Comparison of ENCODE assay signal across 8 mouse cellular contexts in the genomic region with DNA sequence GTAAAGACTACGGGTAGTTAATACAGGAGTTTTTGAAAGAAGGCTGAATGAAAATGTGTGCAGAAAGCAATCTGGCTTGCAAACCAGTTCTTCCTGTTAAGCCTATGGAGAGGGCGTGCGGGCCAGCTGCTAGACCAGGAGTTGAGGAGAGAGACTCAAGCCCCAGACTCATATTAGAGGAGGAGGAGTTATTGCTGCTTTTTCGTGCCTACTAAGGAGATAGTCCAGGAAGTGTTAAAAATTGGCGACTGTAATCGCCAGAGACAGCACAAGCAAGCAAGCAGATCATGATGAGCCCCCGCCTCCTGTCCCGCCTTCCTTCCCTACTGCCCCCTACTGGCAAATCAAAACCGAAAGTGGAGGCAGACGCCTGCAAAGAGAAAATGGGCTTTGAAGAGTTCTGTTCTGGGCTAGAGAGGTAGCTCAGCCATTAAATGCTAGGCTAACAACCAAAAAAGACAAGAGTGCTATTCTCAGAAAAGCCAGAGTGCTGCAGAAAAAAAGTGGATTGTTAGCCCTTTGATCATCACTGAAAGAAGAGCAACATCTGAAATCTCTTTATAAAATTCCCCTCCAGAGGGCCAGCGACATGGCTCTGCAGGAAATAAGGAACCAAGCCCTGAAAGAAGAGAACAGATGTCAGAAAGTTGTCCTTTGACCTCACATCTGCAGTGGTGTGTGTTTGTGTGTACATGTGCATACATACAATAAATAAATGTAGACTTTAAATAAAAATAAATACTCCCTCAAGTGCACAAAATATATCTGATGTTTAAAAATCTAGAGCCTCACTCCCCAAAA. TPM values are rescaled to one million over a fixed set of nuclear protein-coding genes. Genes with fewer than 3 reads are reported as not detected.
DNase-seq lines count a peak whose midpoint lies in the region; ATAC-seq and TF ChIP-seq lines count a peak whose summit lies in the region.

No protein-coding gene starts in this region.

- no peaks in the 10 kb centered on the region for H3K4me1 ChIP-seq in G1E (ENCODE audit: insufficient read depth, low read depth, low read length)
- H3K4me1 ChIP-seq in forebrain, postnatal 0 days (ENCODE audit: insufficient read depth): no peaks in the 10 kb centered on the region
- no peaks in the 10 kb centered on the region for H3K4me1 ChIP-seq in lung, embryonic 14.5 days (ENCODE audit: insufficient read depth)

- no peaks in the 10 kb centered on the region for H3K9me3 ChIP-seq in G1E (replicated peaks)
- no peaks in the 10 kb centered on the region for H3K9me3 ChIP-seq in forebrain, postnatal 0 days (ENCODE audit: low read length)
- no peaks in the 10 kb centered on the region for H3K9me3 ChIP-seq in lung, embryonic 14.5 days (ENCODE audit: low read depth, low read length)

- peak; percentile 8 for DNase-seq in G1E (ENCODE audit: low spot score)
- peak; percentile 54 to 63 for DNase-seq in cerebellum, adult 18-20 months
- peak; percentile 65 for DNase-seq in forebrain, postnatal 0 days
- DNase-seq in heart, postnatal 4 days: peak; percentile 75
- peak; percentile 62 for DNase-seq in layer of hippocampus, adult 2 months (ENCODE audit: low spot score in 2 of 2)
- DNase-seq in lung, embryonic 14.5 days: peak; percentile 82
- DNase-seq in testis, postnatal 14 days (ENCODE audit: low spot score): peak; percentile 21

- peak overlapping the region; percentile 54; the same call in 1 of the 2 replicates for H3K4me3 ChIP-seq in G1E (ENCODE audit: low read depth, low read length)
- H3K4me3 ChIP-seq in forebrain, postnatal 0 days (ENCODE audit: low read depth, low read length): peak overlapping the region; percentile 22
- H3K4me3 ChIP-seq in layer of hippocampus, adult 2 months: peak overlapping the region; percentile 54
- H3K4me3 ChIP-seq in lung, embryonic 14.5 days (ENCODE audit: low read depth, low read length): peak overlapping the region; percentile 29

- no peaks in the 10 kb centered on the region for H3K27me3 ChIP-seq in G1E (ENCODE audit: insufficient read depth, low read length)
- no peaks in the 10 kb centered on the region for H3K27me3 ChIP-seq in forebrain, postnatal 0 days (ENCODE audit: insufficient read depth, low read length)
- H3K27me3 ChIP-seq in lung, embryonic 14.5 days (ENCODE audit: insufficient read depth, low read length): no peaks in the 10 kb centered on the region

- ATAC-seq in G1E (ENCODE audit: extremely low read depth, insufficient number of reproducible peaks, low FRiP score, poor library complexity, severe bottlenecking): peak; percentile 84
- peak; percentile 58 for ATAC-seq in forebrain, postnatal 0 days
- peak; percentile 89 for ATAC-seq in lung, embryonic 14.5 days (ENCODE audit: insufficient read depth)
- peak; percentile 90 for ATAC-seq in neutrophil, adult 5-6 weeks (ENCODE audit: extremely low read depth, insufficient number of reproducible peaks, low FRiP score, poor library complexity, severe bottlenecking)

- no peak for TF ChIP-seq CTCF in G1E (IDR thresholded peaks at IDR 0.05; ENCODE audit: low read depth, low read length)
- TF ChIP-seq CTCF in forebrain, postnatal 0 days (IDR thresholded peaks at IDR 0.05; ENCODE audit: low read depth): peak; percentile 56
- peak; percentile 80 for TF ChIP-seq CTCF in layer of hippocampus, adult 2 months (conservative IDR thresholded peaks at IDR 0.05)
- peak; percentile 65 for TF ChIP-seq CTCF in lung, embryonic 14.5 days (IDR thresholded peaks at IDR 0.05; ENCODE audit: low read depth)

- H3K9ac ChIP-seq in forebrain, postnatal 0 days: no peak overlapping the region
- peak overlapping the region; percentile 19 for H3K9ac ChIP-seq in lung, embryonic 14.5 days

- peak overlapping the region; percentile 35 for H3K4me2 ChIP-seq in forebrain, postnatal 0 days (ENCODE audit: low read depth)
- H3K4me2 ChIP-seq in lung, embryonic 14.5 days: peak overlapping the region; percentile 44

- no peak overlapping the region for H3K27ac ChIP-seq in forebrain, postnatal 0 days (ENCODE audit: low read depth, low read length)
- H3K27ac ChIP-seq in layer of hippocampus, adult 2 months: peak overlapping the region; percentile 61; the same call in 1 of the 2 replicates
- no peak overlapping the region for H3K27ac ChIP-seq in lung, embryonic 14.5 days (ENCODE audit: low read depth)

- no peaks in the 10 kb centered on the region for H3K36me3 ChIP-seq in G1E (replicated peaks)
- H3K36me3 ChIP-seq in forebrain, postnatal 0 days (ENCODE audit: insufficient read depth): no peaks in the 10 kb centered on the region
- no peaks in the 10 kb centered on the region for H3K36me3 ChIP-seq in lung, embryonic 14.5 days (ENCODE audit: insufficient read depth)

- WGBS in forebrain, postnatal 0 days: 24% methylated on average over 11 of the region's 11 CpGs
- 13% methylated on average over 11 of the region's 11 CpGs for WGBS in lung, embryonic 14.5 days

RNA-seq across cellular contexts. Expression of a gene that starts 33.9 kb away (rescaled TPM):
- total RNA-seq in G1E (2014; fragmentation: Nextera tagmentation): 86.3 and 103 TPM in 2 replicates
- total RNA-seq in G1E (2017): 95.0 and 113 TPM in 2 replicates
- polyA plus RNA-seq in G1E (2012): 12.4 and 18.1 TPM in 2 replicates
- total RNA-seq in forebrain, postnatal 0 days (2014; rRNA removed): 24.0 and 27.3 TPM in 2 replicates
- 14.0 and 14.2 TPM in 2 replicates for polyA plus RNA-seq in forebrain, postnatal 0 days (2015; fragmentation: Nextera tagmentation; extraction: Ambion mirVana)
- total RNA-seq in heart, postnatal 4 days (2021): 10 to 100 TPM; 43.5 to 52.4 TPM
- 10 to 100 TPM; 21.1 to 22.4 TPM for total RNA-seq in layer of hippocampus, adult 2 months (2021)
- 43.2 and 49.3 TPM in 2 replicates for polyA plus RNA-seq in lung, embryonic 14.5 days (2014; fragmentation: Nextera tagmentation; extraction: Ambion mirVana)
- total RNA-seq in neutrophil, adult 5-6 weeks (2017): 49.8 and 55.3 TPM in 2 replicates

Comparison
In these comparisons a context has a peak if more than half of its experiments do, and no peak if none do; other contexts are left out.
1. DNase-seq: peak in every context shown above with its lines; median percentile 82 in lung, embryonic 14.5 days; 75 in heart, postnatal 4 days; 65 in forebrain, postnatal 0 days; 62 in layer of hippocampus, adult 2 months; 58 in cerebellum, adult 18-20 months; 21 in testis, postnatal 14 days; 8 in G1E.